Mouse (Mus musculus) gastrocnemius, postnatal 14 days (tissue): ENCODE data around the gene Gm20388. TPM values are rescaled to one million over a fixed set of nuclear protein-coding genes. Genes with fewer than 3 reads are reported as not detected.

Source experiments
- DNase-seq: peaks from one replicate; pipeline ENCODE4 v3.0.0; 2021; ENCODE audit warnings: mixed read lengths
- intact Hi-C: fragments of 180-260 bp; cut with DNase I; formaldehyde crosslinking; loops from one replicate; pipeline ENCODE4 v1.15.1; 2025; ENCODE audit warnings: low total_unique reads
- total RNA-seq, 2 experiments: library from RNA; stranded (reverse); gene quantifications; 2 replicates each; pipeline ENCODE4 v1.2.3; 2021

The Gm20388 gene
- total RNA-seq, 2 experiments from 2014 or later: 5.6 to 6.0 TPM

DNA sequence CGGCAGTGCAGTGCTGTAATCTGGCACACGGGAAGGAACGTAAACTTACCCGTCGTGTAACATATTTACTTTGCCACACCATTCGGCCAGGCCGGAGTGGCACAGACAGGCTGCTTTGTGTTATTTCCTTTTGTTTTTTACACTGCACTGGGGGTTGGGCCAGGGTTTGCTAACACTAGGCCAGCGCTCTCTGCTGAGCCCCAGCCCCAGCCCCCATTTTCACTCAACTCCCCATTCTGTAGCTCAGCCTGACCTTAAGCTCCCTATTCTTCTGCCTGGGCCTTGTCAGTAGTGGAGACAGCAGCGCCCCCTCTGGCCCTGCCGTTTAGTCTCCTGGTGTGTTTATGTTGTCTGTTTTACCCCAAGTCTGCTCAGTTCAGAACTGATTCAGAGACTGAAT is 4404.2 kb downstream of the Gm20388 start:
- DNase-seq: no peak

DNA sequence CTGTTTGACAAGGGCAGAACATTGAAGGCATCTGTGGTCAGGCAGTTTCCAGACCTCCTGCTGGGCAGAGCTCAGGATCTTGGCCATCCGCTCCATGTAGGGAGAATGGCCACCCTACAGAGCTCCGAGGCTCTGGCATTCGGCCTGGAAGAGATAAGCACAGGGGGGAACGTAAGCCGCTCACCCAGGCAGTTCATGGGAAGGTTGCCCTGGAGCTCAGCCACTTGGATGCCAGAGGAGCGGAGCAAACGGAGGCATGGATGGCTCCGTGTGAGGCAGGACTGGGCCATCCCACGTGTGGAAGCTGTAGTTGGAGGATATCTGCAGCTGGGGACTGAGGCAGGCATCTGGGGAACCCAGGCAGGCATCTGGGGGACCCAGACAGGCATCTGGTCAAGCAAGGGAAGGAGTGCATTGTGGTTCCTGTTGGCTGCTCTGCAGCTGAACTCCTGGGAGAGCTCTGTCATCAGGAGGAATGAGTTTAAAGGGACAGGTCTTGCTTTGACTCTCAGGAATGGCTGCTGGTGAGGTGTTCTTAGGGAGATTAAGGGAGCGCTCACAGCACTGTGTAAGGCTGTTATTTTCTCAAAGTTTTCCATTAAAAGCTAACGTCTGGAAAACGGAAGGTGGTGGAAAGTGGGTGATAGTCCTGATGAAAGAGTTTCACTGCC is 4406.0 kb downstream of the Gm20388 start:
- peak; percentile 82 for DNase-seq
- intact Hi-C loops: no loop called here

More for the DNA sequence above, 4404.2 kb downstream of the Gm20388 start:
- intact Hi-C loops: no loop called here

DNA sequence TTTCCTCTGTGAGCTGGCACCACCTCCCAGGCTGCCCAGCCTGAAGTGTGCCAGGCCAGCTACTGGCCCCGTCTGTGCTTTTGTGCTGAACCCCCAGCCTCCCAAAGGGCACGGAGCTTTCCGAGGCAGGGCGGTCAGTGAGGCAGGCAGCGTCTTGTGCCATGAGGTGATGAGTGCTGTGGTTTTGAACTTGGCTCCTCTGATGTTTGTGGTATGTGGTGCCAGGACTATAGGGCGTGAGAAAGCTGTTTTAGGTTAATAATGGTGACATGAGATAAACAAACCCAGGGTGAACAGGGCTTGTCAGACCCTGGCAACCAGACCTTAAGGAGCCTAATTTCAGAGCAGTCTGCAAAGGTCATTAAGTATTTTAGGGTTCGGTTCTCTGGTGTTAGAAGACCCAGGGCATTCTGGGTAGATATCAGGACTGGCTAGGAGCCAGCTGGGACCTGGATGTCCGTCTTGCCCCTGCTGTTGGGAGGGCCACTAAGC is 4406.6 kb downstream of the Gm20388 start:
- intact Hi-C loops: no loop called here
- DNase-seq: no peak

DNA sequence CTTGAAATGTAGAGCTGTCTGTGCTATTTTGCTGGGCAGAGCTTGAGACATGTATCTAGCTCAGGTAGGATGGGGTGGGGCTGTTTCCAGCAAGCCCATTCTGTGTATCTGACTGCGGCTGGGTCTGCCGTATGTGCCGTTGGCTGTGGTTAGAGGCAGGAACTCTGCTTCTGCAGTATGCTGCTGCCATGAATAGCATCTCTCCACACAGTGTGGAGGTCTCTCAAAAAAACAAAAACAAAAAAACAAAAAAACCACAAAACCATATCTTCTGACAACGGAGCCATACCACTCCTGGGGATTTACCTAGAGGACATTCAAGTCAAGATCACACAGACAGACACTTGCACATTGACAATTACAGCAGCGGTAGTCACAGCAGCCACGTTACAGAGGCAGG is 4407.2 kb downstream of the Gm20388 start:
- intact Hi-C loops: no loop called here
- DNase-seq: no peak

DNA sequence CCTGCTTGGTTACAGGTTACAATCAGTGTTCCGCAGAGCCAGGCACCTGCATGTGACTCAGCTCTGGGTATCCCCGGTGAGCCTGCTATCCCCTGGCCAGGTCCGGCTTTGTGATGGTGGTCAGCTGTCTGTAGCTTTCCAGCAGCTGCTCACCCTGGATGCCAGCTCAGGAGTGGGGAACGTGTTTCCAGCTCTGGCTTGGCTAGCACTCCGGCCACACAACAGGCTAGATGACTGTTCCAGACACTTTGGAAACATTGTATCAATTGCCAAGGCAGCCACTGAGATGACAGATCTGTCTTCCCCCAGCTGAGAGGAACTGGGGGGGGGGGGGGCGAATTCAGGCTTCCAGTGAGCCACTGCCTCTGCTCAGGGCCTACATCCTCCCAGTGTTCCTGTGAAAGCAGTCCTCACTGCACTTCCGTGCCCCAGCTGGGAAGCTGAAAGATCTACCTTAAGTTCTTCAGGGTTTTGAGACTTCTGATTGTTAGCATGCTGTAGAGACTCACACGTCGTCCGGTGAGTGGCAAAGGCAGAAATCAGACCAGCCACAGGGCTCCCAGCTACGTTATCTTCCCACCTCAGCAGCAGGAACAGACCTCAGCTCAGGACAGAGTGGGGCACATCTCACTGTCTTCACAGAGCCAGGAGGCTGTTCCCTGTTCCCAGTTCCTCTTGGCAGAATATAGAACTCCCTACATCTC is 4408.1 kb downstream of the Gm20388 start:
- DNase-seq: peak; percentile 70
- intact Hi-C loops: no loop called here

DNA sequence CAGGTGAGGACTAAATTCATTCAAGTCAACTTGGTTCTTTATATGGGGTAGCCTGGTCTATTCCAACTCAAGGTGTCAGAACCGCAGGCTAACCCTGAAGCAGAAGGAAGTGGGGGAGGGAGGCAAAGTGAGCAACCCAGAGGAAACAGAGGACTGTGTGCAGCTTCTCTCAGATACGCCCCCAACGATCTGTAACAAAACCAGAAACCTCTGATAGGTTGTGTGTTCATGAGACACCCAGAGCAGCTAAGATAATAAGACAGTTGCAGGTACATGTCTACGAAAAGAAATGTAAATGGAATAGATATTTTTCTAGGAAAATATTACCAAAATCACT is 4408.6 kb downstream of the Gm20388 start:
- no peak for DNase-seq
- intact Hi-C loops: no loop called here

DNA sequence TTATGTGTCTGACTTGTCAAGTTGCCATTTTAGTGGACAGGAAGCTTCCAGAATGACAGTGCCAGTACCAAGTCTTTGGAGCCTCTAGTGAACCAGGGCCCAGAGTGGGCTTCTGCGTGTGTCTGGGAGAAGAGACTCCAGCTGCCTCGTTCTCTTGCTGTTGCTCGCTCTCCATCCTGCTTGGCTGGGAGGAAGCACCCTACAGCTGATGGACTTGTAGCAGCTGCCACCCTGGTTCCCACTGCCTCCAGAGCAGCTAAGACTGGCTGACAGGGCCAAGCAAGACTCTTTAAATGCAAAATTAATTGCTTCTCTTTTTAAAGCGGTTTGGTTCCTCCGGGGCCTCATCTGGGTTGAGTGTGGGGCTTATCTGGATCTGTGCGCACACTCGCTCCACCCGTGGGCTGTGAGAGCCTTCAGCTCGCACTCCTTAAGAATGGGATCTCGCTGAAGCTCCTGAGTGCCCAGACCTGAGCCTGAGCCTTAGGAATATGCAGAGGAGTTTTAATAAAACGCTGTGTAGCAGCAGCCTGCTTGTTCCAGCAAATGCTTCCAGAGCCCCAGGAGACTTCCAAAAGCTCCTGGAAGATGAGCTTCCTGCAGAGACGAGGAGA is 4410.7 kb downstream of the Gm20388 start:
- no peak for DNase-seq
- intact Hi-C loops: no loop called here

DNA sequence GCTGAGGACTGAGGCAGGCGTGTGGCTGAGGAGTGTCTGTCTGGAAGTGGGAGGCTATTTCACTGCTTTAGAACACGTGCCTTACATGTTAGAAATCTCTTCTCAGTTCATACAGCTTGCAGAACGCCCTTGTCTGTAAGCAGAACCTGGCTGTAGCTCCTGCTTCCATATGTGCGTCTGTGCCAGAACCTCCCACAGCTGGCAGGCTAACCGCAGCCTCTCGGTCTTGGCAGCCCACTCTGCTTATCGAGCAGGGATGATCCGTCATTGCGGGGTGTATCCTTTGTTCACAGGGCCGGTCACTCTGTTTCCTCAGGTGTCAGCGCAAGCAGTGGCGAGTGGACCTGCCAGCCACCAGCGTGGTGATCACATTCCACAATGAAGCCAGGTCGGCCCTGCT is 4412.7 kb downstream of the Gm20388 start:
- no peak for DNase-seq
- intact Hi-C loops: no loop called here

DNA sequence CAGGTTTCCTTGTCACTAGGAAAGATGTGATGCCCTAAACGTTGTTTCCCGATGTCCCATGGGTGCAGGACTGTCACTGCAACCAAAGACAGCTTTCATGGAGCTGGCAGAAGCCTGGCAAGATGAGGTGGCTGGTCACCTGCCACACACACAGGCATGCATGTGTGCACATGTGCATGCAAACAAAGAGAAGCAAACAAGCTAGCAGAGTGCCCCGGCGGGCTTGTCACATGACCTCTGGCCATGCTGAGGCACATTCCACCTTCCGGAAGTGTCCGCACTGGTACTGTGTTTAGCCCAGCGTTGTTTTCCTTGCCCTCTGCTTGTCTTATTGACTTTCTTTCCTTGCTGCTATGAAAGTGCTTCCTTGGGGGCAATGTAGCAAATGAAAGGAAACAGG is 4417.6 kb downstream of the Gm20388 start:
- no peak for DNase-seq
- intact Hi-C loops: no loop called here

DNA sequence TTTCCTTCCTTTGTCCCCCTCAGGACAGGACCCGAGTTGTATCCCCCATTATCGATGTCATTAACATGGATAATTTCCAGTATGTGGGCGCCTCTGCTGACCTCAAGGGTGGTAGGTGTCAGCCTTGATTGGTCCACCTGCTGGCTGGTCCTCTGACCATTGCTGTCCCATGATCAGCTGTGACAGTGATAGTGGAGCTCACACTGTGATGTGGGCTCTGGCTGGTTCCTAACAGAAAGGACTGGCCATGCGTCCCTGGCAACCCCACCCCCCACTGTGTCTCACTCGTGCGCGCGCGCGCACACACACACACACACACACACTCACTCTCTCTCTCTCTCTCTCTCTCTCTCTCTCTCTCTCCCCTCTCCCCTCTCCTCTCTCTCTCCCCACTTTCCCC is 4419.0 kb downstream of the Gm20388 start:
- DNase-seq: no peak
- intact Hi-C loops: no loop called here

DNA sequence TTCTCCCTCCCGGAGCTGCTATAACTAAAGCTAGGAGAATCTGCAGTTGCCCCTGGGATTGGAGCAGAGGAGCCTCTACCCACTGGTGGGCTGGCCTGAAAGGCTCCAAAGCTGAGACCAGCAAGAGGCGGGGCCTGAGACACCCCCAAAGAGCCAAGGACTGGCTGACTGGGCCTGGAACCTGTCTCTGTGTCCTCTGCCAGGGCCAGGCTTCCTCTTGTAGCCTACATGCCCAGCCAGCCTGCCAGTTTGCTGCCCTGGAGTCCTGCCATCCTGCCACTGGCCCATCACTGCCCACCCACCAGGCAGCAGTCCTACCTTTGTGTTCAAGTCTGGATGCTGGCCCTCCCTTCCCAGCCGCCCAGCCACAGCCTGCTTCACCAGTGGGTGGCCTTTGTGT is 4419.8 kb downstream of the Gm20388 start:
- intact Hi-C loops: no loop called here
- peak; percentile 47 for DNase-seq

DNA sequence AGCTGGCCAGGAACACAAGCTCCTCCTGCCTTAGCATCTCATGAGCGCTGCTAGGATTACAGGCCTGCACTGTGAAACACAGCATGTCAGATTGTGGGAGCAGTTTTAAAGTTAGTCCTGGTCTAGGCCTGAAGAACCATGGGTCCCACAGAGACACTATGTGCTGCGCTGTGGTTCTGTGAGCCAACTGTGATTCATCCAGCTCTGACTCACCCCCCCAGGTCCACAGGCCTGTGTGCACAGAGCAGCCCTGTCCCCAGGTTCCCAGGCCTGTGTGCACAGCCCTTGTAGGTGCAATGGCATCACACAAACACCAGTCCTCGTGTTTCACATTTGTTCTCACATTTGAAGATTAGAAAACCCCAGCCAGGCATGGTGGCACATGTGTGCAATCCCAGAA is 4420.5 kb downstream of the Gm20388 start:
- DNase-seq: no peak
- intact Hi-C loops: no loop called here

DNA sequence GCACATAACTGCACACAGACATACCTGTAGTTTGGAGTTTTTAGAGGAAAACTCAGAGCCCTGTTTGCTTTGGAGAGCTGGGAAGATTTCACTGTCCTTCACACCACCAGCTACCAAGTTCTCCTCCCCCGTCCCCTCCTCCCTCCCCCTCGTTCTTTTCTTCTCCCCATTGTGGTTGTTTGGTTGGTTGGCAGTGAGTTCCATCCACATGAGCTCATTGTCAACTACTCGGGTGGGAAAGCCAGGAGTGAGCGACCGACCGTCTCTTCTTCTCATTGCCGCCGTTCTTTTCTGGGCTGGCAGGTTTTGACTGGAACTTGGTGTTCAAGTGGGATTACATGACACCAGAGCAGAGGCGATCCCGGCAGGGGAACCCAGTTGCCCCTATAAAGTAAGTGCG is 4421.1 kb downstream of the Gm20388 start:
- intact Hi-C loops: no loop called here
- no peak for DNase-seq

DNA sequence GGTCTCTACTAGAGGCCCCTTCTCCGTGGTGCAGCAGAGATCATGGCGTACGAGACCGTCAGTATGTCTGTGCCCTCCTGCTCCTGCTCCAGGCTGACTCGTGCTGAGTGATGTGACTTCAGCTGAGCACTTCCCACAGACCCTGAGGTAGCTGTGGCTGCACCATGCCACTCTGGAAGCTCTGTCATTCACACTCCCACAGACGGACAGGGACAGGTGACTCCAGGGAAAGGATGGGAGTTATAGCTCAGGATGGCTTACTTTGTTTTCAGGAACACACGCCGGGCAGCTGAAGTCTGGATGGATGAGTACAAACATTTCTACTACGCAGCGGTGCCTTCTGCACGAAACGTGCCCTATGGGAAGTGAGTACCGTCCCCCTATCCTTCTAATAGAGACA is 4425.7 kb downstream of the Gm20388 start:
- intact Hi-C loops: no loop called here
- no peak for DNase-seq

DNA sequence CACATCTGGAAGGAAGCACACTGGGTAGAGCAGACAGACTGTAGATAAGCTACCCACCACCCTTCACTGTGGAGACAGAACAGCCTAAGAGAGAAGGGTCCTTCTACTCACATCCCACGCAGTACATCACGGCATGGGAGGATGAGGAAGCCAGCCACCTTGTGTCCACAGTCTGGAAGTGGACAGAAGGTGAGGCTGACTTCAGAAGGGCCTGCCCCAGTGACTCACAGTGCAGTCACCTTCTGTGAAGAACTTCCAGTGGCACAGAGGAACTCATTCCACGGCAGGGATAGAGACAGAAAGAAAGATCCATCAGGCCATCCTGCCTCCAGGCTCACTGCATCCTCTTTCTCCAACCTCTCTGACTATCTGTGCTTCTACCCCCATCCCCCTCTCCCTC is 4429.1 kb downstream of the Gm20388 start:
- intact Hi-C loops: no loop called here
- no peak for DNase-seq

DNA sequence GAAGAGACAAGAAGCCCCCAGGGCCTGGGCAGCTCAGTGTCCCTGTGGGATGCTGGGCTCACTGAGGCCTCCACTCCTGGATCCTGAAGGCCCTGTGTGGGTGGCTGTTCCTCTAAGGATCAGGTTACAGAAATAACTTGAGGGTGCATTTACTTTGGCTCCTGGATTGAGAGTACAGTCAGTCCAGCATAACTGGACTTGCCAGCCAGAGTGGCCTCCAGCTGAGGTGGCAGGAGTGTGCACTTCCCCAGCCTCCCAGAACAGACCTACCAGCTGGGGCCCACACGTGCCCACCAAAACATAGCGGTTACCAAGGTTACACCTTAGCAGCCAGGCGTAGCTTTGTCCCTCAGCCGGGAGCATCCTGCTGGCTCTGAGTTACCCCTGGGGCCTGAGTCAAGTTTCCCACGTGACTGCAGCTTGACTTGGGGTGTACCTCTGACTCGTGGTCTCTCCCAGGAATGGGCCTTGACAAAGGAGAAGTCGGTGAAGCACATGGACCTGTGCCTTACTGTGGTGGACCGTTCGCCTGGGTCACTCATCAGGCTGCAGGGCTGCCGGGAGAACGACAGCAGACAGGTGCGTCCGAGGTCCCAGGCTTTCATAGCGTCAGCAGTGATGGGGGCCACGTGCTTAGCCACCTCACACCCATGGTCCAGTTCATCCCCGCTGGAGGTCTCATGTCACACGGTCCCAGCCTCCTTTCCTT is 4429.9 kb downstream of the Gm20388 start:
- intact Hi-C loops: no loop called here
- no peak for DNase-seq

DNA sequence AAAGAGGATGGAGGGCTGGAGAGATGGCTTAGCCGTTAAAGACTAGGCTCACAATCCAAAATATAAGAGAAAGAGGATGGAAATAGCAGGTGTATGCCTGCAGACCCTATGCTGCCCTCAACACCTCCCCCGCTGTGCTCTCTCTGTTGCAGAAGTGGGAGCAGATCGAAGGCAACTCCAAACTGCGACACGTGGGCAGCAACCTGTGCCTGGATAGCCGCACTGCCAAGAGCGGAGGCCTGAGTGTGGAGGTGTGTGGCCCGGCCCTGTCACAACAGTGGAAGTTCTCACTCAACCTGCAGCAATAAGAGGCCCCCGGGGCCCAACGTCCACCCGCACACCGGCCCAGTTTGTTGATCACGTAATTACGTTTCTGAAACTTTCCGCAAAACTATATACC is 4432.5 kb downstream of the Gm20388 start:
- intact Hi-C loops: no loop called here
- no peak for DNase-seq

DNA sequence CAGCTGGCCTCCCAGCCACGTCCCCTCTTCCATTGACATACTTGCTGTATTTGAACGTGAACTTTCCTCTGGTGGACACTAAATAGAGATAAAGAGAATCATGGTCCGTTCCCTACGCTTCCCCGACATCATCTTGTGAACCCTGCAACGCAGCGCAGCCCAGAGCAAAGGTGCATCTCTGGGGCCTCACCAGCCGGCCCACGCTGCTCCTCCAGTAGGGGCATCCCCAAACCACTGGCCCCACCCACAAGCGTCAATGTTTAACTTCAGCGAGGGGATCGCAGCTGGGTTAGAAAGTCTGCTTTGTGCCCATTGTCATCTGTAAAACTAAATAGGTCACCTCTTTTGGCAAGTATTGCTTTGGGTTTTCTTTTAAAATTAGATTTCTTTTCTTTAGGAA is 4433.4 kb downstream of the Gm20388 start:
- intact Hi-C loops: no loop called here
- DNase-seq: no peak

DNA sequence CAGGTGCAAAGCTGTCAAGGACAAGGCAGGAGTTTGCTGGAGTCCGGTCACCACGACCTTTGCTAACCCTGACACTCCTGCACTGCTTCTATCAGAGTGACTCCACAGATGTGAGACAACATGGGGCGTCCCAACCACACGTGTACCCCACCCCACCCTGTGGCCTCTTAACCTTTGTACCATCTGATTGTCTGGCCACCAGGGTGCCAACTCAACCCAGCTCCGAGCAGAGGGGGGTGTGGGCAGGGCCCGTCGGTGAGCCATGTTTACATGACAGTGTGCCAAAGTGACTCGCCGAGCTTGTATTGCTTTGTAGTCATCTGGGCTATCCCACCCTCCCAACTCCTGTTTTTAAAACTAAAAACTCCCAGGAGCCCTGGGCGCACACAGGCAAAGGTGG is 4434.5 kb downstream of the Gm20388 start:
- intact Hi-C loops: loop anchor here (5.0 kb wide), 1 partner anchor 113 kb away; the partner anchor contains the start of gene Galnt2
- DNase-seq: no peak

DNA sequence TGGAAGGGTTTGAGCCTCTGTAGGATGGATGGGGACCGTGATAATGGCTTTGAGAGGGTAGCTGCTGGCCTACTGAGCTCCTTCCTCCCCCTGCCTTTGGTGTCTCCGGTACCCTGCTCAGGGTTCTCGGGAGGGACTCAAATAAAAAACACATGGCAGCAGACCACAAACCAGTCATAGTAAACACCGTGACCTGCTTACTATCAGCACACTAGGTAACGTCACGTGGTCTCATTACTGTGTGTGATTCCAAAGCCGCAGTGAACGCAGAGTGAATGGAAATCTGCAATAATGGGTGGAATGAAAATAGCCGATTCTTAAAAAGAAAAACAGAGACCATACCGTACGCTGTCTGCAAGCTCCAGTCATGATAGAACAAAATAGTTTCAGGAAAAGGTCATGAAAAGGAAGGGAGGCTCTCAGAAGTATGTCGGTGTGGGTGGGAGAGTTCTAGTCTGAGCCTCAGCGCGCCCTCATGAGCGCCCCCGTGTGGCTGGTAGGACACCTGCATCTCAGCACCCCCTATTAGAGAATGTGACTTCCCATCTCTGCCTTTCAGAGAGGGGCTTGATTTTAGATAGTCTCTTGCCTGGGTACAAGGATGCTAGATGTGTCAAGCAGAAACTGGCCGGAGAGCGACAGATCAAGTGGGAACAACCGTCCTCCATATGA is 4436.3 kb downstream of the Gm20388 start:
- intact Hi-C loops: loop anchor here (5.0 kb wide), 1 partner anchor 115 kb away; the partner anchor contains the start of gene Galnt2

More for the DNA sequence above, 4436.3 kb downstream of the Gm20388 start:
- peak; percentile 62 for DNase-seq
